Mouse (Mus musculus) MEL-GATA-1-ER (cell line): ENCODE measurements at regions not wholly inside any gene's neighbourhood (a gene's known extent, or its start where the extent isn't known, plus 50 kb on each side); places are given as distances from the start of the nearest gene placed in this dataset.

ENCODE experiments used
- DNase-seq: peaks from one replicate; pipeline ENCODE4 v3.0.0-alpha.2; 2012; ENCODE audit warnings: low read depth; ENCODE audit errors: extremely low read depth

- no peak for DNase-seq
Observed at GRCm38 (mm10) chr12:58443007-58443406, 173.9 kb upstream of the Clec14a start.

DNA sequence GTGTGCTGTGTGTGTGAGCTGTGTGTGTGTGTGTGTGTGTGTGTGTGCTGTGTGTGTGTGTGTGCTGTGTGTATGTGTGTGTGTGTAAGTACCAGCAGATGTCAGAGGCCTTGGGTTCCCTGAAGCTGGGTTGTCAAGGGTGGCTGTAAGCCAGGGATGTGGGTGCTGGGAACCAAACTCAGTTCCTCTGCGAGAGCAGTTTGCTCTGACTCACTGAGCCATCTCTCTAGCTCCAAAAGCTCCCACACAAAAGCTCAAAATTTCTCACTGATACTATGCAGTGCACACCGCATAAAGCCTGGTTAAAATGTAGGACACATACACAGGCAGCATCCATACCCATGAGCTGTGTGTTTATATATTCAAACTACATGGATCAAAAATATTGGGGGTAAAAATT, 172.9 kb upstream of the Clec14a start:
- DNase-seq: no peak

DNA sequence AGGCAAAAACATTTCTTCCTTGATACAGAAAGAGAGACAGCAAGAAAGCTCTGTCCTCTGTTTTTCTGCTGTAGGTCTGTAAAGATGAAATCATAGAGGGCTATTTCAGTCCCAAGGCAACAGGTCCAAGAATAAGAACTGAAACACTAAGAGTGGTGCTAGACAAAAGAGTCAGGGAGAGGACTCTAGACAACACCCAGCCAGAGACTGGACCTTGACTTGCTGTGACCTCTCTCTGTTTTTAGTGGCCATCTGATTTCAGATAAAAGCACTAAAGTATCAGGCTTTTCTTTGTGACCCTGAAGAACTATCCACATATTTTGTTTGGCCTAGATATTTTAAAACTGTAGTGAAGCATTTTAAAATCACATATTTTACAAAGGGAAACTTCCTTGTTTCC, 171.6 kb upstream of the Clec14a start:
- no peak for DNase-seq

- DNase-seq: no peak
Observed at GRCm38 (mm10) chr12:58437031-58437430, 167.9 kb upstream of the Clec14a start.

- DNase-seq: no peak
Observed at GRCm38 (mm10) chr12:58434504-58434903, 165.4 kb upstream of the Clec14a start.

- DNase-seq: no peak
Observed at GRCm38 (mm10) chr12:58429929-58430328, 160.8 kb upstream of the Clec14a start.

DNA sequence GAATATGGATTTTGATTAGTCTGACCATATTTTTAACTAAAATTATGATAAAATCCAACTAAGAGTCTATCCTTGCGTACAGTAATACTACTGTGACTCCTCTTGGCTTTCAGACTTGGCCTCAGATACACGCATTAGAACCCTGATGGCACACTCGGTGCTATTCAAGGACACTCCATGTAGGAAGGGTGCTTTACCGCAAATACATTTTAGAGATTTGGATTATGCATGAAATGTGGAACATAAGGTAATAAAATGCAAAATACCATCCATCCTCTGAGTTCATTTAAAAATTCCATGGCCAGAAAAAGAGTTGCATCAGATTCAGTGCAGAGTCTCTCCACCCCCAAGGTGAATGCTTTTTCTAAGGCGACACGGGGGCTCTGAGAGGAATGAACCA, 157.7 kb upstream of the Clec14a start:
- DNase-seq: no peak

DNA sequence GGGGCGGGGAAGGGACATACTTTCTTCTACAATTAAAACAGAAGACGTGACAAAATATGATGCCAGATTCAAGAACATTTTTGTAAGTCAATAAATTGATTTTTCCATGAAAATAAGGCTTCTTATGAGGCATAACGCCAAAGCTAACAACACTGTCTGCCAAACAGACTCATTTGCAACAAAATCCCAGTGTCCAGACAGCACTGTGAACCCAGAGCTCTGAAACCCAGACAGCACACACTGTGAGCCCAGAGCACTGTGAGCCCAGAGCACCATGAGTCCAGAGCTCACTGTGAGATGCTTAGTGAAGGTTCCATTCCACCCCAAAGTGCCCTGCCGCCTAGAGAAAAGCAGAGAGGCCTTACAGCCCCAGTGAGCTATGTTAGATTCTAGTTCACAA, 156.9 kb upstream of the Clec14a start:
- DNase-seq: no peak

DNA sequence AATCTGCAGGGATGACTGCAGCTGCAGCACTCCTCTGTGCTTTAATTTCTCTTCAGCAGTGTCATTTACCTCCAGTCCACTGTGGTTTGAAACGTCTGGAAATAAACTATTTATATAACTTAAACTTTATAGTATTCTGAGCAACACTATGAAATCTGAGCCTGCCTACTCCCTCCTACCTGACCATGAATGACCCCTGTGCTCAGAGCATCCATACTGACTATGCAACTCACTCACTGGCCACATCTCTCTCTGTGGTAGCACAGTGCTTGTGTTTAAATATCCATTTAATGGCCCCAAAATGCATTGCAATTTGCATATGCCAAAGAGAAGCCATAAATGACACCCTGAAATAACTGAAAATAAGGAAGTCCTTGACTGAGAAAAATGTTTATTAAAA, 154.5 kb upstream of the Clec14a start:
- DNase-seq: no peak

- DNase-seq: no peak
Observed at GRCm38 (mm10) chr12:58401904-58402303, 132.8 kb upstream of the Clec14a start.

DNA sequence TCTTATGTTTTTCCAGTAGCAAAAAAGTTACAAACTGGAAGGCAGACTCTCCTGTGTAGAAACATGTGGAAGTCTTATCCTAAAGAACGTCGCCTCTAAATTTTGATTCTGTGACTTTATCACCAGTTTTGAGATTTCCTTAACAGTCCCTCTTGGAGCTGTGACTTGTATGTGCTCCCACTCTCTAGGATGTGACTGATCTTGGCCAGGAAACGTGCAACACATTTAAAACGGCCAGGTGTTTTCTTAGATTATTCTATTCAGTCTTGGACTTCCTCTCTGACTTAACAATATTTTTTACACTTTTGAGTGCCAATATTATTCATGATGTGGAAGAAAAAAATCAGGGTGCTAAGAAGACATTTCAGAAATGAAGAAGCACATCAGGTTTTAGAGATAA, 91.2 kb upstream of the Clec14a start:
- DNase-seq: no peak

DNA sequence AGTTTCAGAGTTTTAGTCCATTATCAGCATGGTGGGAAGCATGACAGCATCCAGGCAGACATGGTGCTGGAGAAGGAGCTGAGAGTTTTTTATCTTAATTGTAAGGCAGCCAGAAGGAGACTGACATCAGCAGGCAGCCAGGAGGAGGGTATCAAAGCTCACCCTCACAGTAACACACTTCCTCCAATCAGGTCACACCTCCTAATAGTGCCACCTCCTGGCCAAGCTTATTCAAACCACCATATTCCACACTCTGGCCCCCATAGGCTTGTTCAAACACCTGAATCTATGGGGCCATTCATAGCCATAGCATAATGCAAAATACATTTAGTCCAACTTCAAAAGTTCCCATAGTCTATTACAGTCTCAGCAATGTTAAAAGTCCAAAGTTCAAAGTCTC, 65.1 kb upstream of the Clec14a start:
- DNase-seq: no peak

GRCm38 (mm10) chr12:58329913-58330312, 60.8 kb upstream of the Clec14a start:
- no peak for DNase-seq

DNA sequence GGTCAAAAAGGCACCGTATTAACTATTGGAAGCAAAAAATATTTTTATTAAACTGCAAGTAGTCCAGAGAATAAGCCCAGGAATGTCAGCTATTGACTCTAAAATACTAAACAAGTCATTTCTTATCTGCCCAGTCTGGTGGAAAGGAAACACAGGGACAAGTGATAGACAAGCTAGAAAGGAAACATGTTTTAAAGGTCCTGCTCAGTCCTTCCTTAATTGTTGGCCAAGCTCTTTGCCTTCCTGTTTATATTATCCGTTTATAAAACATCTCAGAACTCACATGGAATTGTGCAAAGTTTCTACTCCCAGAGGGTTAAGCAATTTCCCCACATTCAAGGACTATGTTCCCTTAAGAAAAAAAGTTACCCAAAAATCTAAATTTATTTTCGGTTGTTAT, 54.9 kb upstream of the Clec14a start:
- no peak for DNase-seq
